In the genomic region with DNA sequence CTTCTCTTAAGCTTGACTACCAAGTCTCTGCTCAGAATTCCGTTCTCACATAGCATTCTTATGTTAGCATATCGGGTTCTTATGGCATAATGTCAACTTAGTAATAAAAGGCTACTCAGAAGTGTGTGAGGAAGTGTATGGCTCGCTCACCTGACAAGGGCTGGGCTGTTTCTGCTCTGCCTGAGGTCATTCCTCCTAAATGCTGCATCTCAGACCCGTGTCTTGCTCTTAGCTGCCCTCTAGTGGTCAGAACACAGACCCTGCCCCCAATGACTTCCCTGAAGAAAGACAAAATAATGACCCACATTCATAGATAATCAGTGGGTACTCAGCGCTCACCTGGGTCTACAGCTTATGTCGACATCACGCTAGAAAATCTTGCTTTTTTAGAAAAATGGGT, we compare ENCODE assay signal across 9 mouse cellular contexts. TPM values are rescaled to one million over a fixed set of nuclear protein-coding genes. Genes with fewer than 3 reads are reported as not detected.
DNase-seq lines count a peak whose midpoint lies in the region; ATAC-seq lines count a peak whose summit lies in the region.
"Had no signal": no experiment of that assay in that cellular context is flagged by ENCODE, and none has a peak within 500 bp of the region (broad histone marks: within the 10 kb centered on the region; RNA-seq: fewer than 3 reads in every experiment).

No protein-coding gene starts in this region.

- no peak overlapping the region for H3K9ac ChIP-seq in hindbrain, embryonic 11.5 days (ENCODE audit: low read depth, low read length)
- no peak overlapping the region for H3K9ac ChIP-seq in hindbrain, embryonic 12.5 days
- H3K9ac ChIP-seq: embryonic facial prominence, embryonic 12.5 days had no signal

- no peak overlapping the region for H3K4me3 ChIP-seq in hindbrain, embryonic 11.5 days (ENCODE audit: low read depth, low read length)
- no peak overlapping the region for H3K4me3 ChIP-seq in hindbrain, embryonic 12.5 days
- H3K4me3 ChIP-seq: embryonic facial prominence, embryonic 12.5 days had no signal

- no peaks in the 10 kb centered on the region for H3K36me3 ChIP-seq in hindbrain, embryonic 11.5 days (ENCODE audit: control insufficient read depth, insufficient read depth, low read length)
- no peaks in the 10 kb centered on the region for H3K36me3 ChIP-seq in hindbrain, embryonic 12.5 days
- H3K36me3 ChIP-seq: embryonic facial prominence, embryonic 12.5 days had no signal

- H3K4me1 ChIP-seq in hindbrain, embryonic 11.5 days (replicated peaks; ENCODE audit: control insufficient read depth, insufficient read depth, low read length), result no peaks in the 10 kb centered on the region
- no peaks in the 10 kb centered on the region for H3K4me1 ChIP-seq in hindbrain, embryonic 12.5 days
- H3K4me1 ChIP-seq: embryonic facial prominence, embryonic 12.5 days had no signal

- H3K27me3 ChIP-seq in hindbrain, embryonic 11.5 days (ENCODE audit: control insufficient read depth, insufficient read depth, low read length), result no peaks in the 10 kb centered on the region
- no peaks in the 10 kb centered on the region for H3K27me3 ChIP-seq in hindbrain, embryonic 12.5 days
- H3K27me3 ChIP-seq: embryonic facial prominence, embryonic 12.5 days had no signal

- H3K27ac ChIP-seq in hindbrain, embryonic 11.5 days (ENCODE audit: low read depth, low read length), result no peak overlapping the region
- no peak overlapping the region for H3K27ac ChIP-seq in hindbrain, embryonic 12.5 days
- H3K27ac ChIP-seq: embryonic facial prominence, embryonic 12.5 days had no signal

- DNase-seq in hindbrain, embryonic 11.5 days (ENCODE audit: low spot score), result peak; percentile 83
- DNase-seq in NIH3T3 (ENCODE audit: low read depth), result peak; percentile 68
- peak; percentile 91 for DNase-seq in cerebellum, adult 9-10 months
- peak; percentile 18 to 39 for DNase-seq in gastrocnemius, adult 8-10 months (ENCODE audit: low spot score in 2 of 2)
- peak; percentile 61 to 75 for DNase-seq in layer of hippocampus, postnatal 10 days (ENCODE audit: low spot score in 2 of 2)
- peak; percentile 29 to 45 for DNase-seq in spleen, postnatal 36 days (ENCODE audit: low spot score in 2 of 2)

- 31% methylated on average over 7 of the region's 7 CpGs for WGBS in hindbrain, embryonic 11.5 days
- WGBS in hindbrain, embryonic 12.5 days, result 28% methylated on average over 7 of the region's 7 CpGs

- no peak overlapping the region for H3K4me2 ChIP-seq in hindbrain, embryonic 11.5 days (replicated peaks; ENCODE audit: low read depth, low read length)
- no peak overlapping the region for H3K4me2 ChIP-seq in hindbrain, embryonic 12.5 days (replicated peaks)
- H3K4me2 ChIP-seq: embryonic facial prominence, embryonic 12.5 days had no signal

- no peak for ATAC-seq in hindbrain, embryonic 11.5 days (ENCODE audit: low FRiP score)
- no peak for ATAC-seq in hindbrain, embryonic 12.5 days (ENCODE audit: low FRiP score)
- peak; percentile 52; the same call in 1 of the 2 replicates for ATAC-seq in megakaryocyte, adult 5-6 weeks (ENCODE audit: poor library complexity, severe bottlenecking)

- no peaks in the 10 kb centered on the region for H3K9me3 ChIP-seq in hindbrain, embryonic 11.5 days (ENCODE audit: control insufficient read depth, low read length)
- no peaks in the 10 kb centered on the region for H3K9me3 ChIP-seq in hindbrain, embryonic 12.5 days (replicated peaks)
- H3K9me3 ChIP-seq: embryonic facial prominence, embryonic 12.5 days had no signal

RNA-seq across cellular contexts. Expression of a gene that starts 58.9 kb away (rescaled TPM):
- 10.1 and 11.5 TPM in 2 replicates for polyA plus RNA-seq in hindbrain, embryonic 11.5 days (2014; fragmentation: Nextera tagmentation; extraction: Ambion mirVana)
- polyA plus RNA-seq in hindbrain, embryonic 12.5 days (2016; fragmentation: Nextera tagmentation; extraction: Ambion mirVana), result 10.0 and 11.4 TPM in 2 replicates
- 1 to 10 TPM in 1 of 4 experiments, under 1 TPM in 3; 0.22 to 1.2 (median 0.69) TPM for total RNA-seq in gastrocnemius, adult 8-10 months (2022)
- 1 to 10 TPM; 6.9 to 8.5 TPM for total RNA-seq in layer of hippocampus, postnatal 10 days (2021)
- 1.2 and 1.7 TPM in 2 replicates for total RNA-seq in megakaryocyte, adult 5-6 weeks (2015)
- total RNA-seq in megakaryocyte, adult 5-6 weeks (2017), result 0.81 and 1.4 TPM in 2 replicates

Comparison
In these comparisons a context has a peak if more than half of its experiments do, and no peak if none do; other contexts are left out.
1. DNase-seq: peak in every context shown above with its lines; median percentile 91 in cerebellum, adult 9-10 months; 83 in hindbrain, embryonic 11.5 days; 68 in NIH3T3; 68 in layer of hippocampus, postnatal 10 days; 37 in spleen, postnatal 36 days; 28 in gastrocnemius, adult 8-10 months.